Mouse (Mus musculus): ENCODE results near the gene Srsf6. TPM values are rescaled to one million over a fixed set of nuclear protein-coding genes. Genes with fewer than 3 reads are reported as not detected.

Srsf6 gene
- polyA plus RNA-seq, 1 experiment = 46.1 TPM

DNA sequence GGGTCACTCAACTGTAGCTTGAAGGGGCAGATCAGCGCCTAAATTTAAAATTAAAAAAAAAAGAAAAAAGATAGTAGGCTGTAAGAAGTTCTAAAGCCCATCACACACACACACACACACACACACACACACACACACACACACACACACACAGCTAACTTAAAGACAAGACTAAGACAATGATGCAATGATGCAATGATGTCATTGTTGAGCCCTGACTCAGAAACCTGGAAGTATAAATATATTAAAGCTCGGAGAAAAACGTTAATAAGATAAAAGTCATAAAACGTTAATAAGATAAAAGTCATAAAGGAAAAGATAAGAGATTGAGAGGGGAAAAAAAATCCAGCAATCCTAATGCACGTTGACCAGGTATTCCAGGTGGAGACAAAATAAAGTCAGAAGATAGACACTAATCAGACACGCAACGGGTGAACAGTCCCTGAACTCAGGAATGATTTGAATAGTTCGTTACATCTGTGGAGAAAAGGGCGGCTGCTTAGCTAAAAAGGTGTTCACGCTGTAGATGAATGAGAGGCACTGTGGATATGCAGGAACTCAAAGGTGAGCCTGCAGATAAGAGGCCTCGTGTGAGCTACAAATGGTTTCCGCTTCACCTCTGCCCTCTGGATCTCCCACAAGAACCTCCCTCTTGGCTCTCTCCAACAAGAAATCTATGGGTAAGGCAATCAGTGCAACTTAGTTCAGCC, 31.3 kb upstream of the Srsf6 start:
- Histone ChIP-seq H3K4me1 (ENCODE audit: control insufficient read depth, insufficient read depth, insufficient read length, low read length) (peaks cover 7% of the 10 kb centered on the region; the same call in 1 of the 2 replicates), H3K27ac (ENCODE audit: insufficient read depth, low read depth, low read length) (peak overlapping the region; percentile 84), H3K4me3 (ENCODE audit: low read depth, low read length) (no peak overlapping the region), H3K36me3 (ENCODE audit: control insufficient read depth, insufficient read depth, low read length) (no peaks in the 10 kb centered on the region), H3K27me3 (ENCODE audit: control insufficient read depth, insufficient read depth, low read length) (no peaks in the 10 kb centered on the region)
- 27% methylated on average over 12 of the region's 12 CpGs for WGBS
- no peak for TF ChIP-seq POLR2A (IDR thresholded peaks at IDR 0.05; ENCODE audit: low read depth, low read length)
- no peak for TF ChIP-seq CTCF (IDR thresholded peaks at IDR 0.05; ENCODE audit: extremely low read depth, insufficient read length, insufficient replicate concordance, low read depth, low read length)

DNA sequence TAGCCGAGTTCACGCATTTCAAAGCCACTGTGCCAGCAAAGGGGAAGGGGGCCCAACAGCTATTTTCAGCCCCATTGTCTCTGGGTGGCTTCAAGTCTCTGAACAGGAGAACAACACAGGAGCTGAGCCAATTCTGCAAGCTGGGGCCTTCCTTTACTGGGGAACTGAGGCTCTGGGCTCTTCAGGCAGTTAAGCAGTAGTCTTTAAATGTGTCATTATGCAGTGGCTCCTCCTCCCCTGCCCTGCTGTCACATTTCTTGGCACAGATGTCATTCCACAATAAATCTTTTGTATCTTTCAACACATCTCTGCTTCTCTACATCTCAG, 30.8 kb upstream of the Srsf6 start:
- WGBS = 11% methylated on average over 2 of the region's 2 CpGs
- Histone ChIP-seq H3K27ac (ENCODE audit: insufficient read depth, low read depth, low read length) (peak overlapping the region; percentile 84), H3K4me3 (ENCODE audit: low read depth, low read length) (no peak overlapping the region), H3K4me1 (ENCODE audit: control insufficient read depth, insufficient read depth, insufficient read length, low read length) (peaks cover 7% of the 10 kb centered on the region; the same call in 1 of the 2 replicates), H3K27me3 (ENCODE audit: control insufficient read depth, insufficient read depth, low read length) (no peaks in the 10 kb centered on the region), H3K36me3 (ENCODE audit: control insufficient read depth, insufficient read depth, low read length) (no peaks in the 10 kb centered on the region)
- TF ChIP-seq POLR2A (IDR thresholded peaks at IDR 0.05; ENCODE audit: low read depth, low read length) (no peak), CTCF (IDR thresholded peaks at IDR 0.05; ENCODE audit: extremely low read depth, insufficient read length, insufficient replicate concordance, low read depth, low read length) (no peak)

DNA sequence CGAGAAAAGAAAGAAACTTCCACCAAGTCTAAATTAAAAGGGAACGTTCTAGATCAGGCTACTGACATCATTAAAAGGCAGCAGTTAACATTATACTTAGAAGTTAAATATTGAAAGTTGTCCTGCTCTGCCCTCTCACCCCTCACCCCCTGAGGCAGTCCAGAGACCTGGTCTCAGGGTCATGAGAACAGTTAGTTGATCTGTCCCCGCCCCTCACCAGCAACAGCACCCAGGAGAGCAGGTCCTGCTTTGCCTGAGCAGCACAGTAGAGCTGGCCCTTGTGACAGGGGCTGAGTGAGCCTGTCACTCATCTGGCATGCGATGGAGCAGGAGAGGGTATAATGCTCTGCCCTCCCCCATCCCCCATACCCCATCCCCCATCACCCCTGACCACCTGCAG, 25.4 kb upstream of the Srsf6 start:
- H3K27me3 ChIP-seq (ENCODE audit: control insufficient read depth, insufficient read depth, low read length) = no peaks in the 10 kb centered on the region
- 76% methylated on average over 4 of the region's 4 CpGs for WGBS
- no peak overlapping the region for H3K27ac ChIP-seq (ENCODE audit: insufficient read depth, low read depth, low read length)
- peaks cover 2% of the 10 kb centered on the region; the same call in 1 of the 2 replicates for H3K4me1 ChIP-seq (ENCODE audit: control insufficient read depth, insufficient read depth, insufficient read length, low read length)
- TF ChIP-seq CTCF (IDR thresholded peaks at IDR 0.05; ENCODE audit: extremely low read depth, insufficient read length, insufficient replicate concordance, low read depth, low read length) (no peak), POLR2A (IDR thresholded peaks at IDR 0.05; ENCODE audit: low read depth, low read length) (no peak)
- H3K4me3 ChIP-seq (ENCODE audit: low read depth, low read length) = no peak overlapping the region
- H3K36me3 ChIP-seq (ENCODE audit: control insufficient read depth, insufficient read depth, low read length) = no peaks in the 10 kb centered on the region

DNA sequence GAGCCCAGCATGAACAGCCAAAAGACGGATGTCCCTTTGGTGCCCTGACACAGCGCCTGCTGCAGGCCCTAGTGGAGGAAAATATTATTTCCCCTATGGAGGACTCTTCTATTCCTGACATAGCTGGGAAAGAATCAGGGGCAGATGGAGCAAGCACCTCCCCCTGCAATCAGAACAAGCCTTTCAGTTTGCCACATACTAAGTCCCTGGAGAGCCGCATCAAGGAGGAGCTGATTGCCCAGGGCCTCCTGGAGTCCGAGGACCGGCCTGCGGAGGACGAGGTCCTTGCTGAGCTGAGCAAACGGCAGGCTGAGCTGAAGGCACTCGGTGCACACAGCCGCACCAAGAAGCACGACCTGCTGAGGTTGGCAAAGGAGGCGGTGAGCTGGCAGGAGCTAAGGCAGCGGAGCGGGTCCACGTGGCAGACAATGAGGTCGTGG, 23.3 kb upstream of the Srsf6 start:
- H3K27me3 ChIP-seq (ENCODE audit: control insufficient read depth, insufficient read depth, low read length) = no peaks in the 10 kb centered on the region
- TF ChIP-seq POLR2A (IDR thresholded peaks at IDR 0.05; ENCODE audit: low read depth, low read length) (no peak), CTCF (IDR thresholded peaks at IDR 0.05; ENCODE audit: extremely low read depth, insufficient read length, insufficient replicate concordance, low read depth, low read length) (no peak)
- H3K4me3 ChIP-seq (ENCODE audit: low read depth, low read length) = no peak overlapping the region
- H3K4me1 ChIP-seq (ENCODE audit: control insufficient read depth, insufficient read depth, insufficient read length, low read length) = no peaks in the 10 kb centered on the region
- H3K27ac ChIP-seq (ENCODE audit: insufficient read depth, low read depth, low read length) = no peak overlapping the region
- no peaks in the 10 kb centered on the region for H3K36me3 ChIP-seq (ENCODE audit: control insufficient read depth, insufficient read depth, low read length)
- WGBS = 76% methylated on average over 16 of the region's 16 CpGs

DNA sequence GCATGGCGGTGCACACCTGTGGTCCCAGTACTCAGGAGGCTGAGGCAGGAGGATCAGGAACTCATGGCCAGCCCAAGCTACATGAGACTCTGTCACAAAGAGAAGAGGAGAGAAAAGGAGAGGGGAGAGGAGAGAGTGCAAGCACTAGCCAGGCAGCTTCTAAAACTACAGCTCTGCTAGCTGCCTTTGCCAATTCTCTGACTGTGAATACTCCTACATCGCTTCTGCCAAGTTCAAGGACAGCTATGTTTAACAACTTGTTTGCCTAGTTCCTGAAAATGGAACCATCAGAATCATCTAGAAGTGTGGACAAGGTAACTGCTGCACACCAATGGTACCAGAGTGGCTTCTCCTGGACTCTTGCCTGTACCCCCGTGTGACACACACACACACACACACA, 17.3 kb upstream of the Srsf6 start:
- Histone ChIP-seq H3K4me1 (ENCODE audit: control insufficient read depth, insufficient read depth, insufficient read length, low read length) (no peaks in the 10 kb centered on the region), H3K4me3 (ENCODE audit: low read depth, low read length) (no peak overlapping the region), H3K27me3 (ENCODE audit: control insufficient read depth, insufficient read depth, low read length) (0 out of 2 replicates have a peak, but pooled peaks cover 3% of the 10 kb centered on the region), H3K27ac (ENCODE audit: insufficient read depth, low read depth, low read length) (no peak overlapping the region), H3K36me3 (ENCODE audit: control insufficient read depth, insufficient read depth, low read length) (no peaks in the 10 kb centered on the region)
- 45% methylated on average over 3 of the region's 3 CpGs for WGBS
- TF ChIP-seq CTCF (IDR thresholded peaks at IDR 0.05; ENCODE audit: extremely low read depth, insufficient read length, insufficient replicate concordance, low read depth, low read length) (no peak), POLR2A (IDR thresholded peaks at IDR 0.05; ENCODE audit: low read depth, low read length) (no peak)

DNA sequence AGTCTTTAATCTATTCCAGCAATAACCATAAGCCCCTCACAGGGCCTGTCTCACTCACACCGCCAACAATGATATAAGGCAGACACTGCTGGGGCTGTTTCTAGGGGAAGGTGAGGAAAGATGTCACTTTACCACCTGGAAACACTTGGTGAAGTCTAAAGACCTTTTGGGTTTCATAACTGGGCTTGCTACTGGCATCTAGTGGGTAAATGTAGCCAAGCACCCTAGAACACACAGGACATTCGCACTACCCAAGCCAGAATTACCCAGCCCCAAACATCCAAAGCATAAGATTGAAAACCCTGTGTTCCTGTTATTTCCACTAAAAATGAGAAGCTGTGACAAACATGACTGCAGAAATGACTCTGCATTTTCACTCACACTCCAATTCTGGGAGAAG, 16.8 kb upstream of the Srsf6 start:
- TF ChIP-seq CTCF (IDR thresholded peaks at IDR 0.05; ENCODE audit: extremely low read depth, insufficient read length, insufficient replicate concordance, low read depth, low read length) (no peak), POLR2A (IDR thresholded peaks at IDR 0.05; ENCODE audit: low read depth, low read length) (no peak)
- no peak overlapping the region for H3K27ac ChIP-seq (ENCODE audit: insufficient read depth, low read depth, low read length)
- no peaks in the 10 kb centered on the region for H3K4me1 ChIP-seq (ENCODE audit: control insufficient read depth, insufficient read depth, insufficient read length, low read length)
- 0 out of 2 replicates have a peak, but pooled peaks cover 3% of the 10 kb centered on the region for H3K27me3 ChIP-seq (ENCODE audit: control insufficient read depth, insufficient read depth, low read length)
- WGBS = 34% methylated on average over 2 of the region's 2 CpGs
- no peaks in the 10 kb centered on the region for H3K36me3 ChIP-seq (ENCODE audit: control insufficient read depth, insufficient read depth, low read length)
- H3K4me3 ChIP-seq (ENCODE audit: low read depth, low read length) = no peak overlapping the region

DNA sequence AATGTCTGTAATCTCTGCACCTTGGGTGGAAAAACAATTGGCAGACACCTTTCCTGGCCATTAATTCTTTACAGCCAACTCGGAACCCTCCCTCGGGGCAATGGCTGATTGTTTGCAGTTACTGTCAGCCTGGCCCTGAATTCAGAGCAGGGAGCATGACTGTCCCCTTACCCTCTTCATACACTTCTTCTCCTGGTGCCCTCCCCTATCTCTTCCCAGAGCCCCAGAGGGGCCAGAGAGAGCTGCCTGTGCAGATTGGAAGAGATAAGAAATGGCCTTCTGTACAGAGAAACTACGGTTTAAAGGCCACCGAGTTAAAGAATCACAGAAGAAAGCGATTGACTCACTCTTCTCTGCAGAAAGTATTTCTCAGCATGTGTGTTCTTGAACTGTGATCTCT, 11.4 kb upstream of the Srsf6 start:
- TF ChIP-seq CTCF (IDR thresholded peaks at IDR 0.05; ENCODE audit: extremely low read depth, insufficient read length, insufficient replicate concordance, low read depth, low read length) (no peak), POLR2A (IDR thresholded peaks at IDR 0.05; ENCODE audit: low read depth, low read length) (no peak)
- H3K4me1 ChIP-seq (ENCODE audit: control insufficient read depth, insufficient read depth, insufficient read length, low read length) = peaks cover 3% of the 10 kb centered on the region; the same call in 1 of the 2 replicates
- WGBS = 16% methylated on average over 5 of the region's 5 CpGs
- no peaks in the 10 kb centered on the region for H3K36me3 ChIP-seq (ENCODE audit: control insufficient read depth, insufficient read depth, low read length)
- H3K27ac ChIP-seq (ENCODE audit: insufficient read depth, low read depth, low read length) = no peak overlapping the region
- 0 out of 2 replicates have a peak, but pooled peaks cover 3% of the 10 kb centered on the region for H3K27me3 ChIP-seq (ENCODE audit: control insufficient read depth, insufficient read depth, low read length)
- no peak overlapping the region for H3K4me3 ChIP-seq (ENCODE audit: low read depth, low read length)
